Mouse (Mus musculus): ENCODE data around the gene Kcnd2.

Kcnd2 gene

DNA sequence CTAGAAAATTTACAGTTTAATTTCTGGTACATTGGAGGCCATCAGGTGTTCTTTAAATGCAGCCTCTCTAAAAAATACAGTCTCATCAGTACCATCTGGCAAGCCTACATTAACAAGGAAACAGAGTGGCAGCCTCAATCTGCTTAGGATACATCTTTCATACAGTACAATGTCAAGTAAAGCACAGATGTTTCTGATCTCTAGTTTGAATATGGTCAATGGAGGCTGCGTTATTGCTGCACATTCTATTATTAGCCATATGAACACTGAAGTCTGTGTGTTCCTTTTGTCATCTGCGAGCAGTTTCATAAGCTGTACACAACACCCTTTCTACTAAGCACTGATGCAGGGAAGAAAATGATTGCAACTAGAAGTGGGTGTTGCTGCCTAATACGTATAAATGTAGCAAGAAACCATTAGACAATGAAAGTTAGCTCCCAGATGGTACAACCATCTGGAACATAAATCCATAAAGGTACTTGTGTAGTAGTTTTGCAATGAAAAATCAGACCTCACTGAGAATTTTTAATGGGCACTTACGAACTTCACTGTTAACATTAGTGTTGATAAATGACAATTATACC lies 209.0 kb downstream of the Kcnd2 start:
- DNase-seq (ENCODE audit: low spot score) = no peak

DNA sequence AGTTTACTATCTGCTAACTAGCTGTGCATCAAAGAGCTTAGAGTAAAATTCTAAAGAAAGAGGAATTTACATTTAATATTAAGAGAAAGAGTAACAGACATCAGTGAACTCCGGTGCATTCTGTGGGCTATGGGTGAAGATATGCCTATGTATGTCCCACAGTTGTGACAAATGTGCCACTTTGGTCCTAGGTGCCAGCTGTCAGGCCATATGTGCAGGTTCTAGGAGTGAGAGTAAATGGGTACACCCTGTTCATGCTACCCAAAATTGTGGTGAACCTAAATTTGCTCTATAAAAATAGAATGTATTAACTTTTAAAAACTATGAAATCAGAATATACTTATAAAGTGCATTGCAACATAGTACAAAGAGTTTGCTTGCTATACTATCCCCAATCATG lies 215.8 kb downstream of the Kcnd2 start:
- DNase-seq (ENCODE audit: low spot score) = no peak

DNA sequence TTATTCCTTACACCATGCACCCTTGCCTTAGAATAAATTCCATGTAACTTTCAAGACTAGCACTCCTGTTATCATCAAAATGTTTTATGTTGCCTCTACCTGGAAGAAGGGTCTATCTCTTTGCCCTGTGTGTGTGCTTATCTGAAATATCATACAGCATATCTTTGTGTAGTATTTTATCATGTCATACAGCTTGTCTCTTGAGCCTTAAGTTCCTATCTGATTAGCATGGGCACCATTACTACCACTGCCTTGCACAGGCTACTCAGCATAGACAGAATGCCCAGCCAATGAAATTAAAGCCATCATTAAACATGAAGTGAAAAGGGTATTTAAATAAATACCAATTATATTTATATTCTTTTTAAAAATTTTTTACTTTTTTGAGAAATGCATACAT lies 249.4 kb downstream of the Kcnd2 start:
- DNase-seq (ENCODE audit: low spot score) = no peak

- no peak for DNase-seq (ENCODE audit: low spot score)
Observed at GRCm38 (mm10) chr6:21471891-21472544, 256.7 kb downstream of the Kcnd2 start.

DNA sequence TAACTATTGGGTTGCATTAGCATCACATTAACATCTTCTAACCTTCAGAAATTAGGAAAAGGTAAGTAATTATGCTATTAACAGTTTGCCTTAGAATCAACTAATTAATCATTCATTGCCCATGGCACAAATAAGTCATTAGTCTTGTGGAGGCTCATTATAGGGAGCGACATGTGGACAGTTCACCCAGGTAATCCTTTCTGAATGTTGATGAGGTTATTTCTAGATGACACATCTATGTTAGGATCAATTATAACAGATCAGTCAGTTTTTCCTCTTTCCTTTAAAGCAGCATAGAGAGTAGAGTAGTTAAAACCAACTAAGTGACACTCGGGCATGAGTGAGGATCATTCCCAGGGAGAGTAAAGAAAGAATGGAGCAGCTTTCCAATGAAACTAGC lies 267.4 kb downstream of the Kcnd2 start:
- DNase-seq (ENCODE audit: low spot score) = no peak

DNA sequence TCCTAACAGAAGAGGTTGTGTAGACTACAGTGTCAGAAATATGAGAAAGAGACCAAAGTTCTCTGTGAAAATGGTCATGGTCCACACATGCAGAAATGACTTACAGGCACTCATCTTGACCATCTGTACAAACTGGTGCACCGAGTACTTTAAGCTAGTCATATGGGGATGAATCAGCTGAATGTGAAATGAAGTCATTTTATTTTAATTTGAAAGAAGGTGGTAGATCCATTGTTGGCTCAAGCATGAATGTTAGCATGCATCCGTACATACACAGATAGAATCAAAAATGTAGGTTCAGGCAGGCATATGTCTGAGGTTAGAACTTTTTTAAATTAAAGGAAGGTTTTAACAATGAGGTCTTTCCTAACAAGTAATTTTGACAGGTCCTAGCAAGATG lies 273.2 kb downstream of the Kcnd2 start:
- no peak for DNase-seq (ENCODE audit: low spot score)

DNA sequence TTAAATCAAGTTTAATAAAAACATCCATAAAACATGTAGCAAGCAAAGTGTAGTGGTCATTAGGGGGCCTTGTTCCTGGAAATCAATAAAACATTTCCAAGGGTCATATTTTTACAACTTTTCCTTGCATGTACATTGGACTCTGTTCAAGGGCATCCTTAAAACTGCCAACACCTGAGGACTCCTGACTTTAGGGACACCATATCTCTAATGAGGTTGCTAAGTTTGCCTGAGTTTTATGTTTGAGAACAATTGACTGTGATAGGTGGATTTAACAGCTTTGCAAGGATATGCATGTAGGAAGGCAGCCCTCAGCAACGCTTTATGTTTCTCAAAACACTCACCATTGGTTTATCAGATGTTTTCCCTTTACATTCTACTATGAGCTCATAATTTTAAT lies 287.6 kb downstream of the Kcnd2 start:
- DNase-seq (ENCODE audit: low spot score) = no peak

DNA sequence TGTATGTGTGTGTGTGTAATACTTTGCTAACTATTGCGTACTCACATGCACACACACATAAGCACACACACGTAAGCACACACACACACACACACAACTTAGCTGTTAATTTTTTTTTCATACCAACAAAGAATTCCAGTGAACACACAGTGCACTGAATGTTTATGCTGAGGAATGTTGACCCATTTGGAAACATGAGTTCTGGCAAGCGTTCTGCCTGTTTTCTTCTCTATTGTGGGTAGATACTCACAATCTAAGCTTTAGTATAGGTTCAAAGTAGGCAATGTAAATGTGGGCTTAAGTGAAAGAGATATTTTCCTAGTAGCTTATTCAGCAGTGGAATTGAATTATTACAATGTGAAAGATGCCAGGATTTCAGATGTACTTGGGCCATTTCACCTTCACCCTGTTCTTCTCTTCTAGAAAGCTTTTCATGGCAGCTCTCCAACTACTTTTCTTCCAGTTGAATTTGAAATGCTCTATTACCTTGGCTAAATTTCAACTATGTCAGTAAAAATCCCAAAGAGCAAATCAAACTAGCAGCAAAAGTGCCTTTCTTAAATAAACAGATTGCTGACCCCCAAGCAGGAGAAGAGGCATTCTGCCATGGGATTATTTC lies 295.4 kb downstream of the Kcnd2 start:
- no peak for DNase-seq (ENCODE audit: low spot score)

DNA sequence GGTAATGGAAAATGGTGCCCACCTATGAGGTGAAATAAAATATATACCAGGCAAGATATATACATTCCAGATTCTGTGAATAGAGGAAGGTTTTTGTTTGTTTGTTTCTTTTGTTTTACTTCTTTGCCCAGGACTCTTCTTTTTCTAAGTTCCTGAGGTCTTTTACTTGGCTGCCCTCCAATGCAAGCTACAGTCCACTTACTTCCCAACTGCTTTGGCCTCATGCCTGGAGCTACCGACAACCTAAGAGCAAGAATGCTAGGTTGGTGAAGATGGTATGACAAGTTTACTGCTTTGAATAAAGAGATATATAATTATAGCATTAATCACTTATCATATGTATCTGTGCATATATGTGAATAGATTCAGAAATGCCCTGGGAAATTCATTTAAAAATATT lies 305.0 kb downstream of the Kcnd2 start:
- DNase-seq (ENCODE audit: low spot score) = no peak

- DNase-seq (ENCODE audit: low spot score) = no peak
Observed at GRCm38 (mm10) chr6:21527489-21528074, 312.3 kb downstream of the Kcnd2 start.

GRCm38 (mm10) chr6:21534009-21534408 lies 318.7 kb downstream of the Kcnd2 start:
- DNase-seq (ENCODE audit: low spot score) = no peak

DNA sequence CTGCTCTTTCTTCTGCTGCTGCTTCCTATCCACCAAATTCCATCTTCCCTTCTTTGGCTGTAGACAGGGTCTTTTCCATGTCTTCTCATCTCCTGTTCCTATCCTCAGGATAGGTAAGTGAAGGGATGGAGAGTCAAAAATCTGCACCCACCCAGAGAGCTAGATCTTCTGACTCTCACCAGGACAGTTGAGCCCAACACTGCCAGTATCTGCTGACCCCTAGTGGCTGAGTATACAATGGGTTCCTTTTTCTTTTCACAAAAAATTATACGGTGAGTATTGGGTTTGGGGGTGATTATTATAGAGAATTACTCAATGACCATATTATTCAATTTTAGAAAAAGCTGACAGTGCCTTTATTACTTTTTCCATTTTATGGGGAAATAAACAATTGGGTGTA lies 319.5 kb downstream of the Kcnd2 start:
- DNase-seq (ENCODE audit: low spot score) = no peak

DNA sequence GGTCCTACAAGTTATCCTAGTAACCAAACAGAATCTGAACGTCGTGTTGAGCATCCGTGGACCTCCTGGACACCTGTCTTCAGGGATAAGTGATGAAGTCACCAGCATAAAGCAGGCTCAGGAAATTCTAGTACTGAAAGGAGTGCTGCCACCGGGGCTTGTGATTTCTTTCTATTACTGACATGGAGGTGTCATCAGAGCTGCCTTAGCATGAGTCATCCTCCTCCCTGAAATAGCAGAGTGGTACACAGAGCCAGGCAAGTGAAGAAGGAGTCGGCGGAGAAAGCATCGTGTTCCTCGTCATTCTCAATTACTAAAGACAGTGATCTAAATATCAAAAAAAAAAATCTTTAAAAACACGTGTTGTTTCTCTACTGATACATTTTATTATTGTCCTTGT lies 336.2 kb downstream of the Kcnd2 start:
- no peak for DNase-seq (ENCODE audit: low spot score)

DNA sequence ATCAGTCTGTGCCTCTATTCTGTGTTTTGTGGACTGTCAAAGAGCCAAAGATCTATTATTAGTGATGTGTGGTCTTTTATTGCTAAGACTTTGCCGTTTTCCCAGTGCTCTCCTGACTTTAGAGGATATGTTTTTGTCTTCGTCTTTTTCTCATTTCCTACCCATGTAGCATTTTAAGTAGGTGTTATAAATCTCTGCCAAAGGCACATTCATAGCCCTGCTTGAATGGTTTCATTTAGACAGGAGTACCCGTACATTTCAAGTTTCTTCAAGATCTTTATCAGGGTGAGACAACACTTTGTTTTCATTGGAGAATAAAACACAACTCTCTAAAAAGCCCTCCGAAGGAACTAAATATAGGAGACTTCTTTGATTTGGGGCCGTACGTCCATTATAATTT lies 355.7 kb downstream of the Kcnd2 start:
- DNase-seq (ENCODE audit: low spot score) = no peak

DNA sequence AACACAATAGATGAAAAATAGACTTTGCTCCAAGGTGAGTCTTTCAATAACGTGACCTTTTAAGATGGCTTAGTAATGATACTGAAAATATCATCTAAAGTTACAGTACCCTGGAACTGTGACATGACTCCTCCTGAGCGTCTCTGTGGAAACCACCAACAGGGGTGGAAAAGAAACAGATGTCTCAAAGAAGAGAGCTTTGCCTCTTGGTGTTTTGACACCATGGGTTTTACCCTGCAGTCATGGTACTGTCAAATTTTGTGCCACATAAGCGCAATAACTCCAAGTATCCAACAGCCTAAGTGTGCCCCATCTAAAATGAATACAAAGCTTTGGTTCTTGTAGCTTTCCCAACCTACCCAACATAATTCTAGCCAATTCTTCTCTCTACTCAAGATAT lies 374.9 kb downstream of the Kcnd2 start:
- no peak for DNase-seq (ENCODE audit: low spot score)

DNA sequence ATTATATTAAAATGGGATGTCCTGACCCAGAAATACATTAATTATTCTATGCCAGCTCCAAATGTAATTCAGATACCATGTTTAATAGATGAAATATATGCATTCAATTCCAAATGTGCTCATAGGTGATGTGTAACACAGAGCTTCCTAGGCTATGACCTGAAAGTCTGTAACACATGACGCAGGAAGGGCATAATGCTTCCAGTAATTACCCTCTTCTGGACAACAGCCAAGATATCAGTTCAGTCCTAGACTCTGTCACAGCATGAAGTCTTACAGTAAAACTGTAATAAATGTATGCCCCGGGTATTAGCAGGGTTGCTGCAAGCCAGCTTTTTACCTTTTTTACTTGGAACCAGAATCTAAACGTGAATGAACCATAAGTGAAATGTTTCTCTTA lies 382.1 kb downstream of the Kcnd2 start:
- DNase-seq (ENCODE audit: low spot score) = no peak

- DNase-seq (ENCODE audit: low spot score) = no peak
Observed at GRCm38 (mm10) chr6:21609381-21610059, 394.2 kb downstream of the Kcnd2 start.

DNA sequence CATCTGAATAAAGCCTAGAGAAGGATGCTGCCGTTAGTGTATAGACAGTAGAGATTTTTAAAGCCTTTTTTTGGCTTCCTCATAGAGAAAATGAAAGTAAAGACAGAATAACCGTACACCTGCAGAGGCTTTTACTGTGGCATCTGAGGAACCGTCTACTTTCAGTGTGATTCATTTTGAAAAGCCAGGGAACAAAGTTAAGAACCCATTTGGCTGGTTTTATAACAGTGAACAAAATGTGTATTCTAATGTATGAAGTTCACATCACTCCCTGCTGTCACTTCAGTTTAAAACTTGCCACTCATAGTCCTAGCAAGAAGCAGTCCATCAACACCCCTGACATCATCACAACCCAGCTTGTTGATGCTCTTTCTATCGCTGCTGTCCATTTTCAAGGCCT lies 414.7 kb downstream of the Kcnd2 start:
- DNase-seq (ENCODE audit: low spot score) = no peak

GRCm38 (mm10) chr6:21655681-21656080 lies 440.4 kb downstream of the Kcnd2 start:
- no peak for DNase-seq (ENCODE audit: low spot score)

- DNase-seq (ENCODE audit: low spot score) = no peak
Observed at GRCm38 (mm10) chr6:21664135-21664534, 448.8 kb downstream of the Kcnd2 start.

DNA sequence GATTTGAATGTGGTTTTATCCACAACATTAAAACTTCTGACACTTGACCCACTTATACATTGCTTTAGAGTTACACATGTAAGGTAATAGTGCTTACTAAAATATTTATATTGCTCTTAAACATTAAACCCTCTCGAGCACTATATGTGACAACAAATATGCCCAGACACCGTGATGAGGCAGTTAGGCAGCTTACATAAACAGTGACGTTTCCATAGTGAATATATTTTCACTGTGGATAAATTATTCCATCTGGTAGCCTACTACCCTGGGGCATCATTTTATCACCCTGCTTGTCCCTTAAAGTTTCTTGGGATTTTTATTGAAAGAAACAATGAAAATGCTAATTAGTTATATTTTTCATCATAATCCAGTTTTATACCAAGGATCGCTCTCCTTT lies 449.3 kb downstream of the Kcnd2 start:
- no peak for DNase-seq (ENCODE audit: low spot score)

GRCm38 (mm10) chr6:21684252-21684651 lies 468.9 kb downstream of the Kcnd2 start:
- no peak for DNase-seq (ENCODE audit: low spot score)

DNA sequence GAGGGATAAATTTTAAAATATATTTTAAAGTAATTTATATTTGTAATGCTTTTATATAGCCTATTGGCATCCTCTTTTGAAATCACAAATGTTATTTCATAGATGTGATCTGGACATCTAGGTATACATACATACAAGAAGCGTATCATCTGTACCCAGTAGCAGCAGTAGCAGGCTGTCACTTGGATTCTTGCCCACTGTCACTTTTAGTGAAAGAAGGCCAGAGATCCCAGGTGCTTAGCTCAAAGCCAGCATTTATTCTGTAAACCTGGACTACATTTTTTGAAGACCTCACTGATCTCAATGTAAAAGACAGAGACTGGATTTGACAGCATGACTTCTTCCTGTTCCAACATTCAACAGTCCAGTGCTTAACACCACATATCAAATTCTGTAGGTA lies 471.1 kb downstream of the Kcnd2 start:
- no peak for DNase-seq (ENCODE audit: low spot score)

Measured in urinary bladder, postnatal 14 days (tissue).